Mouse (Mus musculus): ENCODE measurements around the gene Olfr811. TPM values are rescaled to one million over a fixed set of nuclear protein-coding genes. Genes with fewer than 3 reads are reported as not detected.

The Olfr811 gene
- total RNA-seq (2015; ENCODE audit: low replicate concordance) (not detected in 2 replicates), total RNA-seq (2017; ENCODE audit: low replicate concordance) (not detected in 2 replicates)

GRCm38 (mm10) chr10:129804296-129804695, at the start of gene Olfr811:
TSS of gene Olfr811 (minus strand) at chr10:129804396.
- ATAC-seq (replicated peaks; ENCODE audit: low FRiP score, poor library complexity, severe bottlenecking), result no peak

GRCm38 (mm10) chr10:129847343-129847742, 43.1 kb upstream of the Olfr811 start:
- ATAC-seq (replicated peaks; ENCODE audit: low FRiP score, poor library complexity, severe bottlenecking), result no peak

- ATAC-seq (replicated peaks; ENCODE audit: low FRiP score, poor library complexity, severe bottlenecking), result no peak
Observed at GRCm38 (mm10) chr10:129845994-129846393, 41.8 kb upstream of the Olfr811 start, which contains the start of gene Olfr812. TSS of gene Olfr812 (minus strand) at chr10:129846094.

GRCm38 (mm10) chr10:129794817-129795216, 9.4 kb downstream of the Olfr811 start, which contains the start of gene Olfr810:
TSS of gene Olfr810 (minus strand) at chr10:129794917.
- ATAC-seq (replicated peaks; ENCODE audit: low FRiP score, poor library complexity, severe bottlenecking), result no peak

GRCm38 (mm10) chr10:129778123-129778522, 26.1 kb downstream of the Olfr811 start:
- ATAC-seq (replicated peaks; ENCODE audit: low FRiP score, poor library complexity, severe bottlenecking), result no peak

- no peak for ATAC-seq (replicated peaks; ENCODE audit: low FRiP score, poor library complexity, severe bottlenecking)
Observed at GRCm38 (mm10) chr10:129774338-129774737, 29.9 kb downstream of the Olfr811 start, which contains the start of gene Olfr809. TSS of gene Olfr809 (plus strand) at chr10:129774638.

GRCm38 (mm10) chr10:129765182-129765581, 39.0 kb downstream of the Olfr811 start, which contains the start of gene Olfr808:
TSS of gene Olfr808 (plus strand) at chr10:129765482.
- no peak for ATAC-seq (replicated peaks; ENCODE audit: low FRiP score, poor library complexity, severe bottlenecking)

GRCm38 (mm10) chr10:129757693-129758092, 46.5 kb downstream of the Olfr811 start, which contains the start of gene Olfr807:
TSS of gene Olfr807 (minus strand) at chr10:129757793.
- no peak for ATAC-seq (replicated peaks; ENCODE audit: low FRiP score, poor library complexity, severe bottlenecking)

Other genes starting within 250 kb of the Olfr811 start
- not detected in 2 replicates for gene Olfr794, start 236.7 kb downstream of the Olfr811 start, total RNA-seq (2015; ENCODE audit: low replicate concordance)
- gene Olfr794, start 236.7 kb downstream of the Olfr811 start, total RNA-seq (2017; ENCODE audit: low replicate concordance), result not detected in 2 replicates
- not detected in 2 replicates for gene Olfr796, start 191.8 kb downstream of the Olfr811 start, total RNA-seq (2015; ENCODE audit: low replicate concordance)
- not detected in 2 replicates for gene Olfr796, start 191.8 kb downstream of the Olfr811 start, total RNA-seq (2017; ENCODE audit: low replicate concordance)
- gene Olfr798, start 176.5 kb downstream of the Olfr811 start, total RNA-seq (2015; ENCODE audit: low replicate concordance), result not detected in 2 replicates
- gene Olfr798, start 176.5 kb downstream of the Olfr811 start, total RNA-seq (2017; ENCODE audit: low replicate concordance), result not detected in 2 replicates
- not detected in 2 replicates for gene Olfr799, start 166.9 kb downstream of the Olfr811 start, total RNA-seq (2015; ENCODE audit: low replicate concordance)
- not detected in 2 replicates for gene Olfr799, start 166.9 kb downstream of the Olfr811 start, total RNA-seq (2017; ENCODE audit: low replicate concordance)
- not detected in 2 replicates for gene Olfr800, start 146.7 kb downstream of the Olfr811 start, total RNA-seq (2015; ENCODE audit: low replicate concordance)
- not detected in 2 replicates for gene Olfr800, start 146.7 kb downstream of the Olfr811 start, total RNA-seq (2017; ENCODE audit: low replicate concordance)
- gene Olfr801, start 130.5 kb downstream of the Olfr811 start, total RNA-seq (2015; ENCODE audit: low replicate concordance), result not detected in 2 replicates
- not detected in 2 replicates for gene Olfr801, start 130.5 kb downstream of the Olfr811 start, total RNA-seq (2017; ENCODE audit: low replicate concordance)
- gene Olfr802, start 116.2 kb downstream of the Olfr811 start, total RNA-seq (2015; ENCODE audit: low replicate concordance), result not detected in 2 replicates
- gene Olfr802, start 116.2 kb downstream of the Olfr811 start, total RNA-seq (2017; ENCODE audit: low replicate concordance), result not detected in 2 replicates
- not detected in 2 replicates for gene Olfr803, start 110.1 kb downstream of the Olfr811 start, total RNA-seq (2015; ENCODE audit: low replicate concordance)
- not detected in 2 replicates for gene Olfr803, start 110.1 kb downstream of the Olfr811 start, total RNA-seq (2017; ENCODE audit: low replicate concordance)
- not detected in 2 replicates for gene Olfr804, start 101.2 kb downstream of the Olfr811 start, total RNA-seq (2015; ENCODE audit: low replicate concordance)
- gene Olfr804, start 101.2 kb downstream of the Olfr811 start, total RNA-seq (2017; ENCODE audit: low replicate concordance), result not detected in 2 replicates
- gene Olfr805, start 75.0 kb downstream of the Olfr811 start, total RNA-seq (2015; ENCODE audit: low replicate concordance), result not detected in 2 replicates
- not detected in 2 replicates for gene Olfr805, start 75.0 kb downstream of the Olfr811 start, total RNA-seq (2017; ENCODE audit: low replicate concordance)
- gene Olfr806, start 62.5 kb downstream of the Olfr811 start, total RNA-seq (2015; ENCODE audit: low replicate concordance), result not detected in 2 replicates
- gene Olfr806, start 62.5 kb downstream of the Olfr811 start, total RNA-seq (2017; ENCODE audit: low replicate concordance), result not detected in 2 replicates
- gene Olfr807, start 46.6 kb downstream of the Olfr811 start, total RNA-seq (2015; ENCODE audit: low replicate concordance), result not detected in 2 replicates
- gene Olfr807, start 46.6 kb downstream of the Olfr811 start, total RNA-seq (2017; ENCODE audit: low replicate concordance), result not detected in 2 replicates
- not detected in 2 replicates for gene Olfr808, start 38.9 kb downstream of the Olfr811 start, total RNA-seq (2015; ENCODE audit: low replicate concordance)
- gene Olfr808, start 38.9 kb downstream of the Olfr811 start, total RNA-seq (2017; ENCODE audit: low replicate concordance), result not detected in 2 replicates
- not detected in 2 replicates for gene Olfr809, start 29.8 kb downstream of the Olfr811 start, total RNA-seq (2015; ENCODE audit: low replicate concordance)
- not detected in 2 replicates for gene Olfr809, start 29.8 kb downstream of the Olfr811 start, total RNA-seq (2017; ENCODE audit: low replicate concordance)
- gene Olfr810, start 9.5 kb downstream of the Olfr811 start, total RNA-seq (2015; ENCODE audit: low replicate concordance), result not detected in 2 replicates
- not detected in 2 replicates for gene Olfr810, start 9.5 kb downstream of the Olfr811 start, total RNA-seq (2017; ENCODE audit: low replicate concordance)
- gene Olfr812, start 41.7 kb upstream of the Olfr811 start, total RNA-seq (2015; ENCODE audit: low replicate concordance), result not detected in 2 replicates
- not detected in 2 replicates for gene Olfr812, start 41.7 kb upstream of the Olfr811 start, total RNA-seq (2017; ENCODE audit: low replicate concordance)
- gene Olfr813, start 51.0 kb upstream of the Olfr811 start, total RNA-seq (2015; ENCODE audit: low replicate concordance), result not detected in 2 replicates
- not detected in 2 replicates for gene Olfr813, start 51.0 kb upstream of the Olfr811 start, total RNA-seq (2017; ENCODE audit: low replicate concordance)
- gene Olfr814, start 75.5 kb upstream of the Olfr811 start, total RNA-seq (2015; ENCODE audit: low replicate concordance), result not detected in 2 replicates
- not detected in 2 replicates for gene Olfr814, start 75.5 kb upstream of the Olfr811 start, total RNA-seq (2017; ENCODE audit: low replicate concordance)
- gene Olfr815, start 101.5 kb upstream of the Olfr811 start, total RNA-seq (2015; ENCODE audit: low replicate concordance), result not detected in 2 replicates
- gene Olfr815, start 101.5 kb upstream of the Olfr811 start, total RNA-seq (2017; ENCODE audit: low replicate concordance), result not detected in 2 replicates
- gene Olfr816, start 111.2 kb upstream of the Olfr811 start, total RNA-seq (2015; ENCODE audit: low replicate concordance), result not detected in 2 replicates
- gene Olfr816, start 111.2 kb upstream of the Olfr811 start, total RNA-seq (2017; ENCODE audit: low replicate concordance), result not detected in 2 replicates
- gene Olfr818, start 144.7 kb upstream of the Olfr811 start, total RNA-seq (2015; ENCODE audit: low replicate concordance), result not detected in 2 replicates
- gene Olfr818, start 144.7 kb upstream of the Olfr811 start, total RNA-seq (2017; ENCODE audit: low replicate concordance), result not detected in 2 replicates
- gene Olfr819, start 162.9 kb upstream of the Olfr811 start, total RNA-seq (2015; ENCODE audit: low replicate concordance), result not detected in 2 replicates
- not detected in 2 replicates for gene Olfr819, start 162.9 kb upstream of the Olfr811 start, total RNA-seq (2017; ENCODE audit: low replicate concordance)
- not detected in 2 replicates for gene Olfr247, start 171.7 kb upstream of the Olfr811 start, total RNA-seq (2015; ENCODE audit: low replicate concordance)
- gene Olfr247, start 171.7 kb upstream of the Olfr811 start, total RNA-seq (2017; ENCODE audit: low replicate concordance), result not detected in 2 replicates
- not detected in 2 replicates for gene Gm10310, start 180.7 kb upstream of the Olfr811 start, total RNA-seq (2015; ENCODE audit: low replicate concordance)
- not detected in 2 replicates for gene Gm10310, start 180.7 kb upstream of the Olfr811 start, total RNA-seq (2017; ENCODE audit: low replicate concordance)
- gene Olfr820, start 208.2 kb upstream of the Olfr811 start, total RNA-seq (2015; ENCODE audit: low replicate concordance), result not detected in 2 replicates
- not detected in 2 replicates for gene Olfr820, start 208.2 kb upstream of the Olfr811 start, total RNA-seq (2017; ENCODE audit: low replicate concordance)
- gene Olfr821, start 226.0 kb upstream of the Olfr811 start, total RNA-seq (2015; ENCODE audit: low replicate concordance), result not detected in 2 replicates
- gene Olfr821, start 226.0 kb upstream of the Olfr811 start, total RNA-seq (2017; ENCODE audit: low replicate concordance), result not detected in 2 replicates